Mouse (Mus musculus): ENCODE results near the gene Abcb6. TPM values are rescaled to one million over a fixed set of nuclear protein-coding genes. Genes with fewer than 3 reads are reported as not detected.

Abcb6 gene
- total and polyA plus RNA-seq, 3 experiments: 25.2 to 29.1 (median 26.6) TPM

DNA sequence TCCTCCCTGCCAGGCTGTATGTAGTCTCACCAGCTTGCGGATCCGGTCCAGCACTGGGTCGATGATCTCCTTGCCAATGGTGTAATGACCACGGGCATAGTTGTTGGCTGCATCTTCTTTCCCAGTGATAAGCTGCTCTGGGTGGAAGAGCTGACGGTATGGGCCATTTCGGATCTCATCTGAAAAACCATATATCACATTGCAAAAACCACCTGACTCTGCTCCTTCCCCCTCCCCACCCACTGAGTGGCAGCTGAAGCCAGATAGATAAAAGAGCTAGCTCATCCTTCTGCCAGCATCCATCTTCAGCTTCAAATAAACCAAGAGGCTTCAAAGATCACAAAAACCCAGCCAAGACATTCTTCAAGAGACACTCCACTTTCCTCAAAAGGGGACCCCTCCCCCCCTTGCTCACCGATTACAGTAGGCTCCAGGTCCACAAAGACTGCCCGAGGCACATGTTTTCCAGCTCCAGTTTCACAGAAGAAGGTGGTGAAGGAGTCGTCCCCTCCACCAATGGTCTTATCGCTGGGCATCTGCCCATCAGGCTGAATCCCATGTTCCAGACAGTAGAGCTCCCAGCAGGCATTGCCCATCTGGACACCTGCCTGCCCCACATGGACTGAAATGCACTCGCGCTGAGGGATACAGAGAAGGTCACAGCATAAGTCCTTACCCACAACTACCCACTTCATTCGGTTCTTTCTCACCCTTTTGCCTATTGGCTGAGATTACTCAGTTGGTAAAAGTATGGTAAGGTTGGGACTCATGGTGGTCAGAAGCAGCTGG is 36.8 kb upstream of the Abcb6 start:
- intact Hi-C loops (cut with DNase I): no loop called here
- Histone ChIP-seq H3K4me1 (ENCODE audit: control insufficient read depth, insufficient read depth, low read length) (peaks cover 5% of the 10 kb centered on the region), H3K4me3 (peak overlapping the region; percentile 62), H3K79me2 (replicated peaks; ENCODE audit: control insufficient read depth, insufficient read depth, low read length) (no peaks in the 10 kb centered on the region), H3K36me3 (ENCODE audit: control insufficient read depth, insufficient read depth, low read length) (peaks cover 14% of the 10 kb centered on the region), H3K9ac (ENCODE audit: low read depth, low read length) (peak overlapping the region; percentile 78), H3K27me3 (ENCODE audit: control insufficient read depth, insufficient read depth, low read length) (no peaks in the 10 kb centered on the region), H3K27ac (peak overlapping the region; percentile 88)
- TF ChIP-seq POLR2A (IDR thresholded peaks at IDR 0.05; ENCODE audit: insufficient read depth, low read depth, low read length) (peak; percentile 55), CTCF (IDR thresholded peaks at IDR 0.05) (no peak), EP300 (IDR thresholded peaks at IDR 0.05; ENCODE audit: insufficient read depth, low read depth, low read length) (peak; percentile 91)
- DNase-seq: peak; percentile 65 to 72
- WGBS: 46% methylated on average over 13 of the region's 13 CpGs

DNA sequence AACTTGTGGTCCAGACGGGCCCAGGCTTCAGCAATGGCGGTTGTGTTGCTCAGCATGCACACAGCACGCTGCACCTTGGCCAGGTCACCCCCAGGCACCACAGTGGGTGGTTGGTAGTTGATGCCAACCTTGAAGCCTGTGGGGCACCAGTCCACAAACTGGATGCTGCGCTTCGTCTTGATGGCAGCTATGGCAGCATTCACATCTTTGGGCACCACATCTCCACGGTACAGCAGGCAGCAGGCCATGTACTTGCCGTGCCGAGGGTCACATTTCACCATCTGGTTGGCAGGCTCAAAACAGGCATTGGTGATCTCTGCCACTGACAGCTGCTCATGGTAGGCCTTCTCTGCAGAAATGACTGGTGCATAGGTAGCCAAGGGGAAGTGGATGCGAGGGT is 35.6 kb upstream of the Abcb6 start:
- H3K4me1 ChIP-seq (ENCODE audit: control insufficient read depth, insufficient read depth, low read length): peaks cover 7% of the 10 kb centered on the region
- peaks cover 14% of the 10 kb centered on the region for H3K36me3 ChIP-seq (ENCODE audit: control insufficient read depth, insufficient read depth, low read length)
- H3K27me3 ChIP-seq (ENCODE audit: control insufficient read depth, insufficient read depth, low read length): no peaks in the 10 kb centered on the region
- DNase-seq: no peak
- H3K9ac ChIP-seq (ENCODE audit: low read depth, low read length): no peak overlapping the region
- peak overlapping the region; percentile 26; the same call in 1 of the 2 replicates for H3K4me3 ChIP-seq
- no peaks in the 10 kb centered on the region; the same call in 1 of the 2 replicates for H3K79me2 ChIP-seq (replicated peaks; ENCODE audit: control insufficient read depth, insufficient read depth, low read length)
- 71% methylated on average over 9 of the region's 9 CpGs for WGBS
- intact Hi-C loops (cut with DNase I): no loop called here
- peak overlapping the region; percentile 87 for H3K27ac ChIP-seq
- TF ChIP-seq POLR2A (IDR thresholded peaks at IDR 0.05; ENCODE audit: insufficient read depth, low read depth, low read length) (no peak), CTCF (IDR thresholded peaks at IDR 0.05) (no peak), EP300 (IDR thresholded peaks at IDR 0.05; ENCODE audit: insufficient read depth, low read depth, low read length) (no peak)

DNA sequence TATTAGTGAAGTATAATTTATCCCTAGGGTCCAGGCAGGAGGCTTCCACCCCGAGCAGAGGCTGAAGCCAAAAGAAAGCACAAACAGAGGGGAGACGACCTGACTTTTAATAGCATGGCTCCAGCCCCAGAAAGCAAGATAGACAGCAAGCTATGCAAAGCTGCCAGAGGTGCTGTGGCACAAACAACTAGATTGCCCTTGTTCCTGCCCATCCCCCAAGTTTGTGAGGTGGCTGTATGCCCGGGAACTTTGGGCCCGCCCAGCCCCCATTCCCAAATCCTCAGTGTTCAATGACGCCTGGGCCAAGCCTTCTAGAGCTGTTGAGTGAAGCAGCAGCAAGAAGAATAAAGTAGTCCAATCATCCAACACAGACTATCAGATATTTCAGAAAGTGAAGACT is 34.7 kb upstream of the Abcb6 start:
- WGBS: 61% methylated on average over 5 of the region's 5 CpGs
- Histone ChIP-seq H3K27ac (peak overlapping the region; percentile 87), H3K79me2 (replicated peaks; ENCODE audit: control insufficient read depth, insufficient read depth, low read length) (no peaks in the 10 kb centered on the region; the same call in 1 of the 2 replicates), H3K4me3 (peak overlapping the region; percentile 15; the same call in 1 of the 2 replicates), H3K27me3 (ENCODE audit: control insufficient read depth, insufficient read depth, low read length) (no peaks in the 10 kb centered on the region), H3K9ac (ENCODE audit: low read depth, low read length) (peak overlapping the region; percentile 56), H3K4me1 (ENCODE audit: control insufficient read depth, insufficient read depth, low read length) (peaks cover 10% of the 10 kb centered on the region), H3K36me3 (ENCODE audit: control insufficient read depth, insufficient read depth, low read length) (peaks cover 14% of the 10 kb centered on the region)
- peak; percentile 78 to 84 for DNase-seq
- intact Hi-C loops (cut with DNase I): no loop called here
- TF ChIP-seq CTCF (IDR thresholded peaks at IDR 0.05): no peak
- TF ChIP-seq EP300 (IDR thresholded peaks at IDR 0.05; ENCODE audit: insufficient read depth, low read depth, low read length): peak; percentile 63; the same call in 1 of the 2 replicates

DNA sequence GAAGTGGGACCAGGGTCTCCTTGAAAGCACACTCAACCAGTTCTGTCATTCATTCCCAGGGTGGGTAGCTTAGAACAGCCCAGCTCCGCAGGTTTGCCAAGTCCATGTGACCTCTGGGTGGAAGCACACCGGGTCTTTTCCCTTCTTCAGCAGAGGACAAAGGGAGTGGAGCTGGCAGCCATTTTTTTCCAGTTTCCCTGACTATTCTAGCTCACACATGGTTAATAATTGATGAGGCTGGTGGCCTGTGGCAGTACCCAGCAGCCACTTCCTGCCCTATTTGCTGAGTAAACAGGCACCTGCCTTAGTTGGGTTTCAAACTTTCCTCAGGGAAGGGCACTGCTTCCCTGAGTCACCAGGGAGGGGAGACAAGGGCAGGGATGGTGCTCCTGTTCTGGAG is 34.2 kb upstream of the Abcb6 start:
- 40% methylated on average over 2 of the region's 2 CpGs for WGBS
- Histone ChIP-seq H3K36me3 (ENCODE audit: control insufficient read depth, insufficient read depth, low read length) (peaks cover 14% of the 10 kb centered on the region), H3K27me3 (ENCODE audit: control insufficient read depth, insufficient read depth, low read length) (no peaks in the 10 kb centered on the region), H3K4me3 (peak overlapping the region; percentile 15; the same call in 1 of the 2 replicates), H3K4me1 (ENCODE audit: control insufficient read depth, insufficient read depth, low read length) (peaks cover 8% of the 10 kb centered on the region), H3K79me2 (replicated peaks; ENCODE audit: control insufficient read depth, insufficient read depth, low read length) (no peaks in the 10 kb centered on the region; the same call in 1 of the 2 replicates), H3K9ac (ENCODE audit: low read depth, low read length) (peak overlapping the region; percentile 56), H3K27ac (peak overlapping the region; percentile 87)
- intact Hi-C loops (cut with DNase I): no loop called here
- no peak for TF ChIP-seq CTCF (IDR thresholded peaks at IDR 0.05)
- TF ChIP-seq POLR2A (IDR thresholded peaks at IDR 0.05; ENCODE audit: insufficient read depth, low read depth, low read length): no peak
- TF ChIP-seq EP300 (IDR thresholded peaks at IDR 0.05; ENCODE audit: insufficient read depth, low read depth, low read length): no peak
- no peak for DNase-seq

DNA sequence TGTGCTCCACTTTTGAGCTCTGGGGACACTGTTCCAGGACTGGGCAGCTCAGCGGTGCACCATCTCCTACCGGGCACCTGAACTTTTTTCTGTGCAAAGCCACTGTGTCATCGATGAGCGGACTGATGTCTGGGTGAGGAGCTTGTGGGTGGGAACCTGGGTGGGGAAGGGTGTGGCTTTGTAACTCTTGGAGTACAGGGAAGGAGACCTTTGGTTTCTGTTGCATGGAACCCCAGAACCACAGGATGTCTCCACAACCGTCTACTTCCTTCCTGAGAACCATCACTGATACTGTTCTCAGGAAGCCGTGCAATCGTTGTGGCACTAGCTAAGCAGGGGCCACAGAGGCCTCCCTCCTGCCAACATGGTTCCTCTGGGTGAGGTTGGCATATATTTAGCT is 32.9 kb upstream of the Abcb6 start:
- H3K4me1 ChIP-seq (ENCODE audit: control insufficient read depth, insufficient read depth, low read length): peaks cover 8% of the 10 kb centered on the region
- no peak for DNase-seq
- no peaks in the 10 kb centered on the region; the same call in 1 of the 2 replicates for H3K79me2 ChIP-seq (replicated peaks; ENCODE audit: control insufficient read depth, insufficient read depth, low read length)
- H3K4me3 ChIP-seq: no peak overlapping the region
- no peak overlapping the region for H3K27ac ChIP-seq
- peaks cover 14% of the 10 kb centered on the region for H3K36me3 ChIP-seq (ENCODE audit: control insufficient read depth, insufficient read depth, low read length)
- TF ChIP-seq CTCF (IDR thresholded peaks at IDR 0.05) (no peak), POLR2A (IDR thresholded peaks at IDR 0.05; ENCODE audit: insufficient read depth, low read depth, low read length) (no peak), EP300 (IDR thresholded peaks at IDR 0.05; ENCODE audit: insufficient read depth, low read depth, low read length) (no peak)
- H3K27me3 ChIP-seq (ENCODE audit: control insufficient read depth, insufficient read depth, low read length): no peaks in the 10 kb centered on the region
- H3K9ac ChIP-seq (ENCODE audit: low read depth, low read length): no peak overlapping the region
- 65% methylated on average over 7 of the region's 7 CpGs for WGBS
- intact Hi-C loops (cut with DNase I): no loop called here

DNA sequence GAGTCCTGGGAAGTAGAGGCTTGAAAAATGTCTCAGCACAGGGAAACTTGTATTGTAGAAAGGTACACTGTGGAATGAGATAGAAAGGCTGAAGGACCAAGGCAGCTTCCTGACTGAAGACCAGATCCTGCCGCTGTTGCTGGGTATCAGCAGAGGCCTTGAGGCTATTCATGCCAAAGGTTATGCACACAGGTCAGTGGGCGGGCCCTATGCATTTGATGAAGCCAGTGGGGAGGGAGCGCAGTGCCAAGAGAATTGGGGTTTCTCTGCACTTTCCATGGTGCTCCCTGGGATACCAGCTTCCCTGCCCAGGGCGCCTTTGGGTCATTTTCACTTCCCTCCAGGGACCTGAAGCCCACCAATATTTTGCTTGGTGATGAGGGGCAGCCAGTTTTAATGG is 32.4 kb upstream of the Abcb6 start:
- Histone ChIP-seq H3K4me3 (no peak overlapping the region), H3K4me1 (ENCODE audit: control insufficient read depth, insufficient read depth, low read length) (peaks cover 8% of the 10 kb centered on the region), H3K27me3 (ENCODE audit: control insufficient read depth, insufficient read depth, low read length) (no peaks in the 10 kb centered on the region), H3K79me2 (replicated peaks; ENCODE audit: control insufficient read depth, insufficient read depth, low read length) (no peaks in the 10 kb centered on the region; the same call in 1 of the 2 replicates), H3K9ac (ENCODE audit: low read depth, low read length) (no peak overlapping the region), H3K36me3 (ENCODE audit: control insufficient read depth, insufficient read depth, low read length) (peaks cover 14% of the 10 kb centered on the region), H3K27ac (no peak overlapping the region)
- no peak for TF ChIP-seq EP300 (IDR thresholded peaks at IDR 0.05; ENCODE audit: insufficient read depth, low read depth, low read length)
- no peak for TF ChIP-seq CTCF (IDR thresholded peaks at IDR 0.05)
- TF ChIP-seq POLR2A (IDR thresholded peaks at IDR 0.05; ENCODE audit: insufficient read depth, low read depth, low read length): 0 out of 2 replicates have a peak, but pooled peaks have one; percentile 13
- 79% methylated on average over 4 of the region's 4 CpGs for WGBS
- intact Hi-C loops (cut with DNase I): no loop called here
- DNase-seq: peak in 1 of 2 experiments; percentile 19
